Mouse (Mus musculus) limb, embryonic 14.5 days (tissue): ENCODE measurements around the gene Ubqln5. TPM values are rescaled to one million over a fixed set of nuclear protein-coding genes. Genes with fewer than 3 reads are reported as not detected.

ENCODE experiments used
- ATAC-seq: fragments of 200-750 bp; cut with Nextera tagmentation; 2 replicates; pipeline ENCODE4 v1.8.0; 2017; ENCODE audit warnings: low read depth, moderate number of reproducible peaks, moderate TSS enrichment; ENCODE audit not compliant: low FRiP score
- DNase-seq: peaks from one replicate; pipeline ENCODE4 v3.0.0-alpha.2; 2015; ENCODE audit warnings: low spot score
- H3K27ac ChIP-seq: fragments of 300-500 bp; sonication (generic); replicated peaks from 2 replicates; pipeline ENCODE4 v1.5.1; 2014; ENCODE audit warnings: low read depth, mild to moderate bottlenecking, low read length, moderate library complexity, mixed read lengths
- H3K27me3 ChIP-seq: fragments of 300-500 bp; sonication (generic); 2 replicates; pipeline ENCODE4 v1.6.1; 2014; ENCODE audit warnings: low read length, mixed read lengths; ENCODE audit not compliant: control insufficient read depth, insufficient read depth
- H3K36me3 ChIP-seq: fragments of 300-500 bp; sonication (generic); 2 replicates; pipeline ENCODE4 v1.6.1; 2014; ENCODE audit warnings: mild to moderate bottlenecking, low read length, moderate library complexity, mixed read lengths; ENCODE audit not compliant: control insufficient read depth, insufficient read depth
- H3K4me1 ChIP-seq: fragments of 300-500 bp; sonication (generic); 2 replicates; pipeline ENCODE4 v1.6.1; 2014; ENCODE audit warnings: antibody characterized with exemption, low read length, mixed read lengths; ENCODE audit not compliant: control insufficient read depth, insufficient read depth
- H3K4me2 ChIP-seq: fragments of 300-500 bp; sonication (generic); replicated peaks from 2 replicates; pipeline ENCODE4 v1.6.1; 2014; ENCODE audit warnings: low read depth, mild to moderate bottlenecking, low read length, moderate library complexity; ENCODE audit not compliant: severe bottlenecking
- H3K4me3 ChIP-seq: fragments of 300-500 bp; sonication (generic); replicated peaks from 2 replicates; pipeline ENCODE4 v1.5.1; 2014; ENCODE audit warnings: low read length
- H3K9ac ChIP-seq: fragments of 300-500 bp; sonication (generic); 2 replicates; pipeline ENCODE4 v1.6.1; 2014; ENCODE audit warnings: mild to moderate bottlenecking, low read depth, low read length, moderate library complexity; ENCODE audit not compliant: severe bottlenecking
- H3K9me3 ChIP-seq: fragments of 300-500 bp; sonication (generic); 2 replicates; pipeline ENCODE4 v1.6.1; 2016; ENCODE audit warnings: low read length; ENCODE audit not compliant: control insufficient read depth
- POLR2A ChIP-seq: fragments of 200-500 bp; IDR thresholded peaks from 2 replicates; pipeline ENCODE4 v1.8.0; 2012; ENCODE audit warnings: inconsistent platforms, mild to moderate bottlenecking, moderate library complexity, borderline replicate concordance; ENCODE audit not compliant: insufficient read depth, insufficient read length; ENCODE audit errors: extremely low read depth
- WGBS: fragments of 180-500 bp; shearing (Covaris S2); extraction: QIAGEN DNeasy Blood & Tissue Kit; methylation state at CpG from one replicate; pipeline ENCODE4 v1.1.7; 2014; 5-methylcytosine and 5-hydroxymethylcytosine counted together
- polyA plus RNA-seq, 2 experiments: library from polyadenylated mRNA; depleted of rRNA in 1 of 2; stranded (reverse) in 1 of 2; unstranded in 1 of 2; fragments of >200 nt; fragmentation: Nextera tagmentation in 1 of 2; extraction: Ambion mirVana in 1 of 2; gene quantifications; 2 replicates each; pipeline versions ENCODE4 v1.2.1 to v1.2.3; 2012 to 2014

Ubqln5 gene
- polyA plus RNA-seq (2012; rRNA removed) (not detected in 2 replicates), polyA plus RNA-seq (2014; fragmentation: Nextera tagmentation; extraction: Ambion mirVana) (not detected in 2 replicates)

GRCm38 (mm10) chr7:104129726-104130125, at the start of gene Ubqln5:
Gene Ubqln5 (minus strand): TSS chr7:104129826.
- no peak for ATAC-seq

DNA sequence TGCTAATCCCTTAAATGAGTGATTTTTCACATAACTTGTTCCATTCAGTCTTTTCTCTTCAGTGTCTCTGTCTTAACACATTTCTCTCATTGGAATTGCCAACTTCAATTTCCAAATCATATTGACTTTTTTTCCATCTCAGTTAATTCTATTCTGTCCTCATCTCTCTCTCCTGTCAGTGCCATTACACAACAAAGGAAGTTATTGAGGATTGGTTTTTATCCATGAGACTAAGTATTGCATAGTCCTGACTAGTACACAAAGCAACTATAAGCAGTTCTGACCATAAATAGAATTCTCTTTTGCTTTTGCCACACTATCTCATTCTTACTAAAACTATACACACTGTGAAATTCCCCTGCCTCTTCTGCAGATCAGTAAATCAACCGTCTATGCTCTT, 49.4 kb upstream of the Ubqln5 start:
- WGBS, result 83% methylated on average over 1 of the region's 1 CpGs
- DNase-seq (no peak), ATAC-seq (no peak)
- H3K9me3 ChIP-seq, result no peaks in the 10 kb centered on the region
- H3K4me3 ChIP-seq, result no peak overlapping the region
- no peak overlapping the region for H3K27ac ChIP-seq
- TF ChIP-seq POLR2A, result no peak
- no peaks in the 10 kb centered on the region for H3K36me3 ChIP-seq
- no peak overlapping the region for H3K9ac ChIP-seq
- H3K4me1 ChIP-seq, result no peaks in the 10 kb centered on the region
- no peaks in the 10 kb centered on the region for H3K27me3 ChIP-seq
- no peak overlapping the region for H3K4me2 ChIP-seq

More at GRCm38 (mm10) chr7:104129726-104130125, at the start of gene Ubqln5:
- DNase-seq, result no peak
- no peak within 1 kb of the TSS for H3K27ac ChIP-seq
- no peaks in the 10 kb centered on the region for H3K36me3 ChIP-seq
- H3K9ac ChIP-seq, result no peak within 1 kb of the TSS
- WGBS, result 89% methylated on average over 5 of the region's 5 CpGs
- no peaks in the 10 kb centered on the region for H3K9me3 ChIP-seq
- H3K4me3 ChIP-seq, result no peak within 1 kb of the TSS
- no peak within 1 kb of the TSS for H3K4me2 ChIP-seq
- H3K4me1 ChIP-seq, result no peaks in the 10 kb centered on the region
- H3K27me3 ChIP-seq, result no peaks in the 10 kb centered on the region
- TF ChIP-seq POLR2A, result no peak

DNA sequence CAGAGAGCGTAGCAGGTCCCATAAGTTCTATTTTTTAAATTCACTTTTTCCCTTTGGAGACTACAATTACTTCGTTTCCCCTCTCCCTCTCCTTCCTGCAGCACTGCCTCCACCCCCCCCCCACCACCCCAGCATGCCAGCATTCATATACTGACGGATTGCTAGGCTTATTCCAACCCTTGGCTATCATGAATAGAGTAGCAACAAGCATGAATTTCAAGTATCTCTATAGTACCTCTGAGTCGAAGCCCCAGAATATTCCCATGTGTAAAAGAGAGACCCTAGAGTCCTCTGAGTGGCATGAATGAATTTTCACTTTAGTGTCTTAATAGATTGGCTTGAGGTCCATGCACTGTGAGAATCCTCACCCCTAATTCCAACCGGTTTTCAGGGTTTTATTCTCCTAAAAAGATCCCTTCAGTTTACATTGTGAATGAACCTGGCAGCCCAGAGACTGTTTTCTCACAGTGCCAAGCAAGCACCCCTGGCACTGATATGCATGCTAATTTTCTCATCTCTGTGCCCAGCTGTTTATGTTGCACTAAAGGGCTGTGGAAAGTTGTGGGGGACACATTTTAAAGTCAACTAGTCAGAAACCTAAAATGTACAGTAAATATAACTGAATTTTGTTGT, 48.9 kb upstream of the Ubqln5 start:
- DNase-seq, result no peak
- no peaks in the 10 kb centered on the region for H3K27me3 ChIP-seq
- no peaks in the 10 kb centered on the region for H3K9me3 ChIP-seq
- H3K27ac ChIP-seq, result no peak overlapping the region
- H3K9ac ChIP-seq, result no peak overlapping the region
- no peak for TF ChIP-seq POLR2A
- no peaks in the 10 kb centered on the region for H3K4me1 ChIP-seq
- no peak for ATAC-seq
- H3K4me2 ChIP-seq, result no peak overlapping the region
- no peak overlapping the region for H3K4me3 ChIP-seq
- H3K36me3 ChIP-seq, result no peaks in the 10 kb centered on the region
- 73% methylated on average over 5 of the region's 5 CpGs for WGBS

GRCm38 (mm10) chr7:104175085-104175484, 45.5 kb upstream of the Ubqln5 start:
- Histone ChIP-seq H3K9ac (no peak overlapping the region), H3K27ac (no peak overlapping the region), H3K36me3 (no peaks in the 10 kb centered on the region), H3K4me3 (no peak overlapping the region), H3K9me3 (no peaks in the 10 kb centered on the region), H3K27me3 (no peaks in the 10 kb centered on the region), H3K4me2 (no peak overlapping the region), H3K4me1 (no peaks in the 10 kb centered on the region)
- TF ChIP-seq POLR2A, result no peak
- WGBS, result 90% methylated on average over 1 of the region's 1 CpGs
- DNase-seq, result no peak
- ATAC-seq, result no peak

DNA sequence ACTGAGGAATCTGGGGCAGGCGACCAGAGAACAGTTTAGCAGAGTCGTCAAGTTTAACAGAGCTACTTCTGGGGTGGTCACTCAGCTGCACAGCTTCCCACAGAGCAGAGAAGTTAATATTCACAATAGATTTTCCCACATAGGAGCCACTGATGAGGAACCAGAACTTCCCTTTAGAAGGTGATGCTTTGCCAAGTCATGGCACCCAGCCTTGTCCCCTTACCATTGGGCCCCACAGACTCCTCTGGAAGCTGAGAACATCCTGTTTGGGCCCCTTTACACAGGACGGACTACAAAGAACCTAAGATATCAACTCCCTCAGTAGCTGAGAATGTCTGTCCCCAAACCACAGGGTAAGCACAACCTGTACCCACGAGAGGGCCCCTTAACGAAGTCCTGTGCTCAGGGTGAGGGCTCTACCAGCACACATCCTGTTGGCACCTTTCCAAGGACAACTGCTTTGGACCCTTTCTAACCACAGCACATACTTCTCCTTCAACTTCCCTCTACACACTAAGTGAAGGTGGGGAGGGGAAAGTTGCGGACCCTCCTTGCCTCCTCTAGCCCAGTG, 40.1 kb upstream of the Ubqln5 start:
- H3K9me3 ChIP-seq, result no peaks in the 10 kb centered on the region
- no peaks in the 10 kb centered on the region for H3K4me1 ChIP-seq
- no peaks in the 10 kb centered on the region for H3K36me3 ChIP-seq
- H3K4me2 ChIP-seq, result no peak overlapping the region
- no peak overlapping the region for H3K9ac ChIP-seq
- 63% methylated on average over 6 of the region's 6 CpGs for WGBS
- H3K27me3 ChIP-seq, result no peaks in the 10 kb centered on the region
- ATAC-seq (no peak), DNase-seq (no peak)
- TF ChIP-seq POLR2A, result no peak
- H3K27ac ChIP-seq, result no peak overlapping the region
- H3K4me3 ChIP-seq, result no peak overlapping the region

- H3K36me3 ChIP-seq, result no peaks in the 10 kb centered on the region
- H3K9ac ChIP-seq, result no peak overlapping the region
- H3K27me3 ChIP-seq, result no peaks in the 10 kb centered on the region
- WGBS, result 82% methylated on average over 6 of the region's 6 CpGs
- H3K27ac ChIP-seq, result no peak overlapping the region
- no peaks in the 10 kb centered on the region for H3K9me3 ChIP-seq
- H3K4me2 ChIP-seq, result no peak overlapping the region
- TF ChIP-seq POLR2A, result no peak
- H3K4me1 ChIP-seq, result no peaks in the 10 kb centered on the region
- H3K4me3 ChIP-seq, result no peak overlapping the region
- no peak for DNase-seq
- ATAC-seq, result no peak
Measured at GRCm38 (mm10) chr7:104167105-104167504, 37.5 kb upstream of the Ubqln5 start.
